ENCODE assay signal across 7 mouse cellular contexts in genomic region chr13:21160041-21160511, GRCm38 (mm10). TPM values are rescaled to one million over a fixed set of nuclear protein-coding genes. Genes with fewer than 3 reads are reported as not detected.
DNase-seq lines count a peak whose midpoint lies in the region; ATAC-seq lines count a peak whose summit lies in the region.

No protein-coding gene starts in this region.

- no peak overlapping the region for H3K27ac ChIP-seq in lung, embryonic 15.5 days
- H3K27ac ChIP-seq in embryonic facial prominence, embryonic 11.5 days (replicated peaks; ENCODE audit: low read depth, low read length), result no peak overlapping the region
- H3K27ac ChIP-seq in hindbrain, embryonic 10.5 days, result no peak overlapping the region
- H3K27ac ChIP-seq in midbrain, embryonic 11.5 days (ENCODE audit: low read depth, low read length), result no peak overlapping the region

- H3K4me1 ChIP-seq in lung, embryonic 15.5 days, result 0 out of 2 replicates have a peak, but pooled peaks cover 4% of the 10 kb centered on the region
- no peaks in the 10 kb centered on the region for H3K4me1 ChIP-seq in embryonic facial prominence, embryonic 11.5 days (ENCODE audit: control insufficient read depth, insufficient read depth, low read length)
- peaks cover 11% of the 10 kb centered on the region; the same call in 1 of the 2 replicates for H3K4me1 ChIP-seq in hindbrain, embryonic 10.5 days (replicated peaks)
- H3K4me1 ChIP-seq in midbrain, embryonic 11.5 days (ENCODE audit: control insufficient read depth, insufficient read depth, low read length), result no peaks in the 10 kb centered on the region

- H3K9ac ChIP-seq in lung, embryonic 15.5 days, result peak overlapping the region; percentile 42
- H3K9ac ChIP-seq in embryonic facial prominence, embryonic 11.5 days (replicated peaks; ENCODE audit: low read length), result peak overlapping the region; percentile 46
- peak overlapping the region; percentile 31 for H3K9ac ChIP-seq in midbrain, embryonic 11.5 days (ENCODE audit: low read length)

- H3K4me2 ChIP-seq in lung, embryonic 15.5 days, result peak overlapping the region; percentile 97
- peak overlapping the region; percentile 41 for H3K4me2 ChIP-seq in embryonic facial prominence, embryonic 11.5 days (ENCODE audit: low read depth, low read length)
- H3K4me2 ChIP-seq in midbrain, embryonic 11.5 days, result peak overlapping the region; percentile 68

- H3K4me3 ChIP-seq in lung, embryonic 15.5 days, result peak overlapping the region; percentile 59
- H3K4me3 ChIP-seq in embryonic facial prominence, embryonic 11.5 days (ENCODE audit: low read depth, low read length), result peak overlapping the region; percentile 41
- peak overlapping the region; percentile 66 for H3K4me3 ChIP-seq in hindbrain, embryonic 10.5 days
- peak overlapping the region; percentile 45 for H3K4me3 ChIP-seq in midbrain, embryonic 11.5 days (ENCODE audit: low read depth, low read length)

- H3K9me3 ChIP-seq in lung, embryonic 15.5 days, result no peaks in the 10 kb centered on the region
- H3K9me3 ChIP-seq in embryonic facial prominence, embryonic 11.5 days (replicated peaks; ENCODE audit: control insufficient read depth, low read length), result no peaks in the 10 kb centered on the region
- H3K9me3 ChIP-seq in hindbrain, embryonic 10.5 days, result no peaks in the 10 kb centered on the region
- no peaks in the 10 kb centered on the region for H3K9me3 ChIP-seq in midbrain, embryonic 11.5 days (ENCODE audit: control insufficient read depth, low read length)

- no peaks in the 10 kb centered on the region for H3K27me3 ChIP-seq in lung, embryonic 15.5 days
- no peaks in the 10 kb centered on the region for H3K27me3 ChIP-seq in embryonic facial prominence, embryonic 11.5 days (ENCODE audit: control insufficient read depth, insufficient read depth, low read length)
- no peaks in the 10 kb centered on the region for H3K27me3 ChIP-seq in hindbrain, embryonic 10.5 days (ENCODE audit: insufficient read depth, poor library complexity, severe bottlenecking)
- H3K27me3 ChIP-seq in midbrain, embryonic 11.5 days (ENCODE audit: control insufficient read depth, insufficient read depth, low read length), result no peaks in the 10 kb centered on the region

- ATAC-seq in lung, embryonic 15.5 days (ENCODE audit: borderline replicate concordance, extremely low read depth, low FRiP score, low TSS enrichment), result peak; percentile 25; the same call in 1 of the 2 replicates
- peak; percentile 37; the same call in 1 of the 2 replicates for ATAC-seq in embryonic facial prominence, embryonic 11.5 days (replicated peaks; ENCODE audit: insufficient number of reproducible peaks, low FRiP score, low TSS enrichment, low read depth)
- ATAC-seq in midbrain, embryonic 11.5 days (ENCODE audit: low FRiP score), result peak; percentile 33

- no peak for DNase-seq in lung, postnatal 36 days
- DNase-seq in embryonic facial prominence, embryonic 11.5 days (ENCODE audit: low spot score), result peak; percentile 28
- peak; percentile 42 for DNase-seq in hindbrain, embryonic 10.5 days (ENCODE audit: low spot score)
- DNase-seq in midbrain, embryonic 11.5 days (ENCODE audit: low spot score, missing footprints), result peak; percentile 92
- DNase-seq in adipocyte (ENCODE audit: low spot score), result no peak
- no peak for DNase-seq in urinary bladder, postnatal 4 days (ENCODE audit: low spot score in 2 of 2)

- no peaks in the 10 kb centered on the region for H3K36me3 ChIP-seq in lung, embryonic 15.5 days
- no peaks in the 10 kb centered on the region for H3K36me3 ChIP-seq in embryonic facial prominence, embryonic 11.5 days (replicated peaks; ENCODE audit: control insufficient read depth, insufficient read depth, low read depth, low read length)
- no peaks in the 10 kb centered on the region for H3K36me3 ChIP-seq in hindbrain, embryonic 10.5 days
- no peaks in the 10 kb centered on the region for H3K36me3 ChIP-seq in midbrain, embryonic 11.5 days (ENCODE audit: control insufficient read depth, insufficient read depth, low read length)

- under 1% methylated on average over 16 of the region's 16 CpGs for WGBS in lung, embryonic 15.5 days
- under 1% methylated on average over 16 of the region's 16 CpGs for WGBS in embryonic facial prominence, embryonic 11.5 days
- under 1% methylated on average over 16 of the region's 16 CpGs for WGBS in hindbrain, embryonic 10.5 days
- under 1% methylated on average over 16 of the region's 16 CpGs for WGBS in midbrain, embryonic 11.5 days

RNA-seq across cellular contexts. Expression of gene Olfr1368, which starts 14.4 kb away (rescaled TPM):
- not detected in 2 replicates for polyA plus RNA-seq in lung, embryonic 15.5 days (2015; fragmentation: Nextera tagmentation; extraction: Ambion mirVana)
- polyA plus RNA-seq in embryonic facial prominence, embryonic 11.5 days (2014; fragmentation: Nextera tagmentation; extraction: Ambion mirVana), result not detected in 2 replicates
- not detected in 2 replicates for polyA plus RNA-seq in hindbrain, embryonic 10.5 days (2016; fragmentation: Nextera tagmentation; extraction: Ambion mirVana)
- not detected in 2 replicates for polyA plus RNA-seq in midbrain, embryonic 11.5 days (2014; fragmentation: Nextera tagmentation; extraction: Ambion mirVana)

RNA-seq across cellular contexts. Expression of gene Trim27, which starts 19.2 kb away (rescaled TPM):
- 147 and 148 TPM in 2 replicates for polyA plus RNA-seq in lung, embryonic 15.5 days (2015; fragmentation: Nextera tagmentation; extraction: Ambion mirVana)
- 148 and 160 TPM in 2 replicates for polyA plus RNA-seq in embryonic facial prominence, embryonic 11.5 days (2014; fragmentation: Nextera tagmentation; extraction: Ambion mirVana)
- 157 and 163 TPM in 2 replicates for polyA plus RNA-seq in hindbrain, embryonic 10.5 days (2016; fragmentation: Nextera tagmentation; extraction: Ambion mirVana)
- 136 and 138 TPM in 2 replicates for polyA plus RNA-seq in midbrain, embryonic 11.5 days (2014; fragmentation: Nextera tagmentation; extraction: Ambion mirVana)

RNA-seq across cellular contexts. Expression of gene Olfr263, which starts 30.6 kb away (rescaled TPM):
- polyA plus RNA-seq in lung, embryonic 15.5 days (2015; fragmentation: Nextera tagmentation; extraction: Ambion mirVana), result not detected in 2 replicates
- polyA plus RNA-seq in embryonic facial prominence, embryonic 11.5 days (2014; fragmentation: Nextera tagmentation; extraction: Ambion mirVana), result not detected in 2 replicates
- polyA plus RNA-seq in hindbrain, embryonic 10.5 days (2016; fragmentation: Nextera tagmentation; extraction: Ambion mirVana), result not detected in 2 replicates
- polyA plus RNA-seq in midbrain, embryonic 11.5 days (2014; fragmentation: Nextera tagmentation; extraction: Ambion mirVana), result not detected in 2 replicates

RNA-seq across cellular contexts. Expression of gene Olfr1369-ps1, which starts 48.8 kb away (rescaled TPM):
- polyA plus RNA-seq in lung, embryonic 15.5 days (2015; fragmentation: Nextera tagmentation; extraction: Ambion mirVana), result 0.08 TPM in 1 of 2 replicates, not detected in the other
- not detected in 2 replicates for polyA plus RNA-seq in embryonic facial prominence, embryonic 11.5 days (2014; fragmentation: Nextera tagmentation; extraction: Ambion mirVana)
- polyA plus RNA-seq in hindbrain, embryonic 10.5 days (2016; fragmentation: Nextera tagmentation; extraction: Ambion mirVana), result 0.08 and 0.10 TPM in 2 replicates
- 0.04 TPM in 1 of 2 replicates, not detected in the other for polyA plus RNA-seq in midbrain, embryonic 11.5 days (2014; fragmentation: Nextera tagmentation; extraction: Ambion mirVana)

Comparison
In these comparisons a context has a peak if more than half of its experiments do, and no peak if none do; other contexts are left out.
1. H3K4me2 ChIP-seq: peak in every context shown above with its lines; median percentile 97 in lung, embryonic 15.5 days; 68 in midbrain, embryonic 11.5 days; 41 in embryonic facial prominence, embryonic 11.5 days.
2. DNase-seq: peak in embryonic facial prominence, embryonic 11.5 days (single experiment), hindbrain, embryonic 10.5 days (single experiment) and midbrain, embryonic 11.5 days (single experiment); none in lung, postnatal 36 days (single experiment), adipocyte (single experiment) and urinary bladder, postnatal 4 days (0 of 2).
3. Peak in every context shown above with its lines, with median percentiles within 50 percentile points of each other: ATAC-seq, H3K4me3 ChIP-seq and H3K9ac ChIP-seq.